Mouse (Mus musculus) telencephalon, adult 2 months (tissue): Measurements from ENCODE around the gene Cavin3.
A peak's percentile ranks its signal among the peaks of the same experiment; 100 is the strongest.

Source experiments
- DNase-seq: peaks from one replicate; pipeline ENCODE4 v3.0.0-alpha.2; 2011; ENCODE audit warnings: low read depth, low spot score

The Cavin3 gene

GRCm38 (mm10) chr7:105481505-105482411, at the start of gene Cavin3:
Cavin3 (minus strand) TSS chr7:105482300.
- no peak for DNase-seq

DNA sequence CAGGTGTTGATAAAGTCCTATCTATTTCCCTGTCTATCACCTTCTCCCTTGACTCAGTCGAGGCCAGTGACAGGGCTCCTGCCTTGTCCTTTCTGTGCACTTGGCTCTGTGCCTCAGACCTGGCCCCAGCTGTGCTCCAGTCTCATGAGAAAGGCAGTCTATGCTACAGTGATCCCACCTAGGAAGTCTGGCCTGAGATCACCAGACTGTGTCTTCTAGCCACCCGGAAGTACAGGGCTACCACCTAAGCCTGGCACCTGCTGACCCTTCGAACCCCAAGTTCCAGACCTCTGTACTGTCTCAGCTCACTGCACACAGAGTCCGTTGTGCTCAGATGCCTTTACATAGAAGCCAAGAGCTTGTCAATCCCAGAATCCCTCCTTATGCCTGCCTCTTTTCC, 46.0 kb upstream of the Cavin3 start:
- no peak for DNase-seq

- no peak for DNase-seq
Measured at GRCm38 (mm10) chr7:105527306-105527937, 45.3 kb upstream of the Cavin3 start.

DNA sequence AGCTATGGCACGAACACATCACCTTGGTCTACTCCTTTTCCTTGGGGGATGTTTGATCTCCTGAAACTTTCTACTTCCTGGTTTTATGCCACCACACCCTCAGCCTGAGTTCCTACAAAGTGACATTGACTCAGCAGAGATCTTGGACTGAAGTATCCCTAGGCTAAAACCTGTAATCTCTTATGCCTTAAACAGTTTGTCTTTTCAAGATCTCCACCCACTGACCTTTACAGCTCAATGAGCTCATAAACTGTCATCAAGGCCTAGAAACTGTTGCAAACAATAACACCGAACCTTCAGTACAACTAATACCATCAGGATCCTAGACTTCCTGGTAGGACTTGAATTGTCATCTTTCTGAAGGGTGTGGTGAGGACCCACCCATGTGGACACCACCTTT, 42.1 kb upstream of the Cavin3 start:
- no peak for DNase-seq

DNA sequence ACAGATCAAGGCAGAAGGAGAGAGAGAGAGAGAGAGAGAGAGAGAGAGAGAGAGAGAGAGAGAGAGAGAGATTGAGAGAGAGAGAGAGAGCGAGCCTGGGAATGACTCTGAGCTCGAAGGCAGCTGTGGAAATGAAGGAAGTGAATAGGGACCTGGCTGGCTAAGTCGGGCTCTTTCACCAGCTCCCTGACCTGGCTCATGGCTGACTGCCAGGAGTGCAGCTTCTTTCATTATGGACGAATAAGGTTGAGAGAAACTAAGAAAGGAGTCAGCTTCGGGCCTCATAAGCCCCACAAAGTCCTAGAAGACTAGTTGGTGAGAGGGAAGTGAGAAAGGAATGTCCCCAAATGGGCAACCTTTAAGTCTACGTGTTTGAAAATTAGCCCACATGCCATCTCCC, 38.1 kb upstream of the Cavin3 start:
- DNase-seq, result no peak

DNA sequence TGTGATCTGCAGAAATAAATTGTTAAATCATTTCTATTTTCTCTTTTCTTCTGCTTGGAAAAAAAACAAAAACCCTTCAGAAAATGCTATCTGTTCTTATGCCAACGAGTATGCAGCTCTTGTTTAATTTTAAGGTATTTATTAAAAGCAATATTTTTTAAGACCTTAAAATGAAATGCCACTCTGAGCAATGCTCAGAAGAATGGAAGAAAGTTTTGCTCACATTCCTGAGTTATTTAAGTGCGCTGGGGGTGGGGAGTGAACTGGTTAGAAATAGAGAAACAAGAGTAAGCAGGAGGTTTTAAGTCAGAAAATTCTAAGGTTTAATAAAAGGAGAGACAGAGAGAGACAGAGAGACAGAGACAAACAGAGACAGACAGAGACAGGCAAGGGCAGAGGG, 37.7 kb upstream of the Cavin3 start:
- DNase-seq, result peak; percentile 73

GRCm38 (mm10) chr7:105519336-105519735, 37.2 kb upstream of the Cavin3 start:
- DNase-seq, result peak; percentile 97

- DNase-seq, result no peak
Measured at GRCm38 (mm10) chr7:105516669-105517360, 34.7 kb upstream of the Cavin3 start.

- DNase-seq, result no peak
Measured at GRCm38 (mm10) chr7:105515178-105515577, 33.1 kb upstream of the Cavin3 start.

DNA sequence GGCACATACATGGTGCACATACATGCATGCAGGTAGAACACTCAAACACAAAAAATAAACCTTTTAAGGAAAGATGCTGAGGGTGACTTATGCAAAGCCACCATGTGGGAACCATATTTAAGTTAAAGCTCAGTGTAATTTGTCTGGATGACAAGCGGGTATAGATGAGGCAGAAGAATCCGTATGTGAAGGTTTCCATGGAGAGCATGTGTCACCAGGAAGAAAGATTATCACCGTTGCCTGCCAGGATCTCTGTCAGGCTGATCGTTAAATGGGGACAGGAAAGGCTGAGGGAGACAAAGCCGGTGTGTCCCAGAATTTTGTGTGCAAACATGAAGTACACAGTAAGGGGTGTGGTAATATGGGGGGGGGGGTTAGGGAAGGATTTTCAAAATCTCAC, 32.5 kb upstream of the Cavin3 start:
- peak; percentile 31 for DNase-seq

- DNase-seq, result peak; percentile 32
Measured at GRCm38 (mm10) chr7:105513845-105514291, 31.8 kb upstream of the Cavin3 start.

- DNase-seq, result peak; percentile 74
Measured at GRCm38 (mm10) chr7:105510143-105510542, 28.0 kb upstream of the Cavin3 start.

DNA sequence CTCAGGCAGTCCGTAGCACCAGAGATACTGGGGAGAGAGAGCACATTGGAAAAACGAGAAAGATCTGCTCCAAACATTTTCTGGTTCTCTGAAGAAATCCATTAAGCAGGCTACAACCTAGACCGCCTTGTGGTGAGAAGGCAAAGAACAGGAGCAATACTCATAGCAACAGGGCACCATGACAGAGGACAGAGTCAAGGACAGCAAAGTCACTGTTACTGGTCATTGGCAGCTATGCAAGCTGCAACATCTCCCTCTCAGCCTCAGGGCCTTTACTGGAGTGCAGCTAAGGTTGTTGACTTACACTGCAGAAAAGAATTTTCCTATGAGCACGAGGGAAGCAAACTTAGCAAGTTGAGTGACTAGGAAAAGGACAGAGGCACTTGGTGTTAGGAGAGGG, 25.2 kb upstream of the Cavin3 start:
- DNase-seq, result no peak

DNA sequence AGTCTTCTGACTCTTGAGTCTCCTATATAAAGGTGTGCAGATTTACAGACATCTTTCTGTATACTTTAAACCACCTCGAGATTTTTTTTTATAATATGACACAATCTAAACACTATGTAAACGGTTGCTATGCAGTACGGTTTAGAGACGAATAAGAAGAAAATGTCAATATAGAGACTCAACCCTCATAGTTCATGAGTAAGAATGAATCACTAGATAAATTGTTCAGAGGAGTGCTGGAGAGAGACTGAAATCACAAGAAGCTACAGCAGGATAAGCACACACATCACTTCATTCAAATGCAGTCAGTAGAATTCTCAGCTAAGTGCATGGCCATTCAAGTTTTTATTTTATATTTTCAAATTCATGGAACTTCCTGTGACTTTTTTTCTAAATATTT, 19.9 kb upstream of the Cavin3 start:
- DNase-seq, result no peak

DNA sequence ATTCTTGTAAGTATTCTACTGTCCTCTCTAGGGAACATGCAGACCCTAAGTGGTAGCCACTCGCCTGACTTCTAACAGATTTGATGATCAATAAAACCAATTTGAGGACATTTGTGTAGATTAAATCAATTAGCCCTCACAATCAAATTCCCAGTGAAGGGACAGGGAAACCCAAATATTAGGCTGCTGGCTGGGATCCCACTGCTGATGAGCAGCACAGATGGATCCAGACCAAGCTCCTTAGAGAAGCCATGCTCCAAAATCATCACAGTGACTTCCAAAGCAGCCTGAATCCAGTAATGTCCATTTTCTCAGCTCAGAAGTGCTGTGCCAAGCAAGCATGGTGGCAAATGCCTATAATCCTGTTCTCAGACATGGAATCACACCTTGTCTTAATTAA, 17.6 kb upstream of the Cavin3 start:
- DNase-seq, result no peak

DNA sequence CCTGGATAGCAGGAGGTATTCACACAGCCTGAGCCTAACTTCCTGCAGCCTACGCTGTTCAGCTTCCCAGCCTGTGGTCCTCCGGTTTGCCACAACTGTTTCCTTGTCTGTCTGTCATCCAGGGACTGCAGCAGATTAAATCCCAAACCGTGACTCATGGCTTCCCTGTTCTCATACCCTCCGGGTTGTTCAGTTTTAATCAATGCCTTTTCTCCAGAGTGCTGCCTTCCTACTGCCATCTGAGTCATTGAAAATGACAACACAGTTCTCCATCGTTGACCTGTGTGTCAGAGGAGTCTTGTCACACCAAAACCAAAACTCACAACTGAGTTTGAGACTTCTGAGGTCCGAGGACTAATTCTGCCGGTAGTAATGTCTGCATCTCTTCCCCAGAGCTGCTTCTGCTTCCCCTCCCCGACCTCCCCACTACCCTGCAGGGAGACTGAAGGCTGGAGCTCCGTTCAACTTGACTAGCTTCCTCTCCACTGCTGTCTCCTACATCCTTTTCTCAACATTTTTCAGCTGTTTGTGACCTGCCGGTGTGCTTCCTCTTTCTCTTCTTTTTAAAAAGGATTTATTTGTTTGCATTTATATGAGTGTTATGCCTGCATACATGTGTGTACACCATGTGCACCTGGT, 16.9 kb upstream of the Cavin3 start:
- DNase-seq, result no peak

DNA sequence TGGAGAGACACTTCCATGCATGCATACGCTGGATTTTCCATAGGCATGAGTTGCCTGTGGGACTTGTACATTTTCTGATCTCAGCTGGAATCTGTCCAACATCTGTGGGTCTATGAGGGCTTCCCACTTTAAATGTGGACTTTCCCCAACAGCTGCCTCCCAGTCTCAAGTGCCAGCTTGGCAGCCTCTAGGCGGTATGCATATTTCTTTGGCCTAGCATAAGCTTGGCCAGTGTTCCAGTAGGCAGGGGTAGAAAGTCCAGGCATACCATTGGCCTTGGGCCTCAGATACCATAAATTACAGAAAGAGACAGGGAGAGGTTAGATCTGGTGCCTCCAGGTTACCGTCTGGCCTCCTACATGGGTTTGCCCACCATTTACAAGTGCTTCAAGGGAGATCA, 15.8 kb upstream of the Cavin3 start:
- DNase-seq, result no peak

- peak; percentile 95 for DNase-seq
Measured at GRCm38 (mm10) chr7:105487104-105487876, 5.2 kb upstream of the Cavin3 start.

GRCm38 (mm10) chr7:105485029-105485428, 2.9 kb upstream of the Cavin3 start:
- DNase-seq, result no peak

DNA sequence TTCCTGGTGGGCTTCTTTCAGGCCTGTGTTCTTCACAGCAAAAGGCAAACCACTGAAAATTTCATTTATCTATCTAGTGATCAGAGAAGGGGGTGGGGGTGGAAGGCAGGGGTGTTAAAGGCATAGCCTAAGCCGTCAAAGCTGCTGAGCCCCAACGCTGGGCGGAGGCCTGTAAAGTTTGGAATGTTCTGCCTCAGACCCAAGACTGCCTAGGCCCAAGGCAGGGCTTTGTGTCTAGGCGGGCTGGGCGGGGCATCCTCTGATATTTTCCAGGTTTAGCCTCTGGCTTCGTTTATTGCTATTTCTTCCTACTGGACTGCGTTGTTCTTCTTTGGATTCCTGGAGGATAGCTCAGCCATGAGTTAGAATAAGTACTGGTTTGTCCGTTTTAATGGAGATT, 326 bp upstream of the Cavin3 start:
- no peak for DNase-seq
